Mouse (Mus musculus) cerebellum, adult 8-10 months (tissue): ENCODE measurements around the gene Tom1l2.

Source experiments
- DNase-seq: peaks from one replicate; pipeline ENCODE4 v3.0.0; 2022

Gene Tom1l2

GRCm38 (mm10) chr11:60257696-60258095 is 95.0 kb downstream of the Tom1l2 start:
- no peak for DNase-seq

DNA sequence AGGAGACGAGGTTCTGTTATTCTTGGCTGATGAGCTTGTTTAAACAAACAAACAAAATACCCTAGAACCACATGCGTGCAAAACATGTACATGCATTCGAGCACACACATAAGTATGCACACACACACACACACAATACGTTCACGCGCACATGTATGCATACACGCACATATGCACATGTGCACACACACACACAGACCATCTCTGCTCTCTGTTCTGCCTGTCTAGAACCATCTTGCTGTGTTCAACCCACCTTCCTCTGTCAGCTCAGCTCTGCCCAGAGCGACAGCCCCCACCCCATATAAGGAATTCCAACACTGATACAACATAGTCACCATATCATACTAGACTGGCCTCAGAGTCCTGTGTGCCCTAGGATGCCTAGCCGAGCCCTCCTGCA is 96.0 kb downstream of the Tom1l2 start:
- no peak for DNase-seq

GRCm38 (mm10) chr11:60256176-60256681 is 96.5 kb downstream of the Tom1l2 start:
- DNase-seq, result peak; percentile 90

- no peak for DNase-seq
Measured at GRCm38 (mm10) chr11:60255639-60256038, 97.1 kb downstream of the Tom1l2 start.

- no peak for DNase-seq
Measured at GRCm38 (mm10) chr11:60255181-60255580, 97.5 kb downstream of the Tom1l2 start.

GRCm38 (mm10) chr11:60254308-60254707 is 98.4 kb downstream of the Tom1l2 start:
- no peak for DNase-seq

GRCm38 (mm10) chr11:60253546-60253945 is 99.2 kb downstream of the Tom1l2 start:
- no peak for DNase-seq

GRCm38 (mm10) chr11:60250971-60251643 is 101.6 kb downstream of the Tom1l2 start:
- peak; percentile 60 for DNase-seq

DNA sequence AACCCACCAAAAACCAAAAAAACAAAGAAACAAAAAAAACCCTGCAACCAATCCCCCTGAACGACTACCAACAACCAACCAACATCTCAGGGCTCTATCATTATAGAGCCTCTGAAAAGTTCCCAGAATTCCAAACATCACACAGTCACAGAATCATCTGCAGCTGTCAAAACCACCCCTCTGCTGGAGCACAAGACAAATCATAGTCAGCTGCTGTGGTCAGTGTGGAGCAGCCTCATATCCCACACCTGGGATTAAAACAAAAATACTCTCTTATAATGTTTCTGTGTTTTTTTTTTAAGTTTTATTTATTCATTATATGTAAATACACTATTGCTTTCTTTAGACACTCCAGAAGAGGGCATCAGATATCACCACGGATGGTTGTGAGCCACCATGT is 102.8 kb downstream of the Tom1l2 start:
- no peak for DNase-seq

DNA sequence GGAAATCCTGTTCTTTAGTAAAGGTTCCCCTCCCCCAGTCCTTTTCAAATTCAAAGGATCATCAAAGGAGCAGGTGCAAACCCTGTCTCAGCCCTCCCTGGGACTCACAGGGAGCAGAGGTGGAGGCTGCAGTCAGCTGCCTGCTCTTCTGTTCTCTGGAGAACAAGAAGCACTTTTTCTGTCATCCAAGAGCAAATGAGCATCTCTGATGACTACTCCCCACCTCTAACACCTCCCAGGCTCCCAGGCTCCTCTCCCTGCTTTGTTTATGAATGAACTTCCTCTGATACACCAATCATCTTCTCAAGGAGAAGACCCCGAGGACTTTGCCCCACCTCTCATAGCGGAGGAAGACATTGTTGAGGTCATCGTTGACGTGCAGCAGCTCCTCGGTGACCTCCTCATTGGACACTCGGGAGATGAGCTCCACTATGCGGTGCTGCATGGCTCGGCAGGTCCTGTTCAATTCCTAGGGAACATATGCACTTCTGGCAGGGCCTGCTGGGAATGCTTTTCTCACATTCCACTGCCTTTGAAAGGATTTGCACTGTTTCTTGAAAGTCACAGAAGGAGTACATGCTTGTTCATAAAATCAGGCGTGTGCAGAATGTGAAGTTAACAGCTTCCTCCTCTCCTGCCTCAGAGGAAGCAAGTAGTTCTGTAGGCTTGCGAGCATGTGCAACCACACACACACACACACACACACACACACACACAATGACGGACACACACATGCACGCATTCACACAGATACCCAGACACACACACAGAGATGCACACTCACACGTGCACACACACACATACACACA is 103.9 kb downstream of the Tom1l2 start:
- no peak for DNase-seq

- DNase-seq, result peak; percentile 54
Measured at GRCm38 (mm10) chr11:60247753-60248550, 104.8 kb downstream of the Tom1l2 start.

GRCm38 (mm10) chr11:60246077-60246476 is 106.6 kb downstream of the Tom1l2 start:
- DNase-seq, result no peak

DNA sequence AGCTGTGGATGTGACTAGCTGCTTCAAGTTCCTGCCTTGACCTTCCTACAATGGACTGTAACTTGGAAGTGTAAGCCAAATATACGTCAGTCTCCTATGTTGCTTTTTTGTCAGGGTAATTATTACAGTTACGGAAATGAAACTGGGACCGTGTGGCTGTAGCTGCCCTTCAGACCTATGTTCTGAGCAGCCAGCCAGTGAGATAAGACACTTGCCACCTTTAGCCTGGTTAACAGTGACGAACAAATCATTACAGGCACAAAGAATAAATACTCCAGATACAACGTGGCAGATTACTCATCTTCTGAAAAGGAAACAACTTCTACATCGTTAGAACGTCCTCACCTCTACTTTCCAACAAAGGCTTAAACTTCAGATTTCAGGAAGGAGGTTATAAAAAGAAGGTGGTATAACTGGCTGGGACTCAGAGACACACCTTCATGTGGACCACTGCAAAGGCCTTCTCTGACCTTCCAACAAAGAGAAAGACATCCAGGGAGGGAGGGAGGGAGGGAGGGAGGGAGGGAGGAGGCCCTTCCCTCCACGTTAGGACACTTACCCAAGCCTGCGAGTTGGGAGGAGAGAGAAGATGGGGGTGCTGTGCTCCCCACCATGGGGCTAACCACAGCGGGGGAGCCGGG is 108.1 kb downstream of the Tom1l2 start:
- no peak for DNase-seq

DNA sequence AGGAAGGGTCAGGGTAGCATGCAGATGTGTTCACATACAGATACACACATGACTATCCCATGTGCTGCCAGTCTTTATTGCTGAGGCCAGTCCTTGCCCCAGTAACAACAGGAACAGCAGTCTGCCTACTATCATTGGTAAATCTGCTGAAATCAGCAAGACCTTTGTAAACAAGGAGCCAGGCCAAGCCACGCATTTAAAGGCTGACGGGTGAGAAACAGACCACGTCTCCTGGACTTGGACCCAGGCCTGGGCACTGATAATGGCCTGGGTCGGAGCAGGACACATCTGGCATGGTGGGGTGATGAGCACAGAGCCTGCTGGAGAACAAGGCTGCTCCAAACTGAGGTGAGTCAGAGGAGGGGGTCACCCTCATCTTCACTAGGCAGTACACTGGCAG is 112.2 kb downstream of the Tom1l2 start:
- no peak for DNase-seq

DNA sequence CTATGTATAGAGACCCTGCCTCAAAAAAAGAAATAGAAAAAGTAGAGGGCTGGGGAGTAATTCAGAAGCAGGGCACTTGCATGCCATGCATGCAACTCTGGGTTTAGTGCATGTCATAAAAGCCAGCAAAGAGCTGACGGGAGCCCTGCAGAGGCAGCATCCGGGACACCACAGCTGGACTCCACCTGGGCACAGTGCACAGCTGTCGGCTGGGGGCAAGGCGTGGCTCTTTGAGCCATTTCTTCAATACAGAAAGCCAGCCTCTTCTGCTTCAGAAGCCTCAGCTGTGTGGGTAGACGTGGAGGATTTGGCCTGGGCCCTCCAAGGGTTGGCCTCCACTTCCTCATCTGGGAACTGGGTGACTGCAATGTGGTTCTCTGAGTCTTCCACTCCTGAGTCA is 117.4 kb downstream of the Tom1l2 start:
- no peak for DNase-seq

DNA sequence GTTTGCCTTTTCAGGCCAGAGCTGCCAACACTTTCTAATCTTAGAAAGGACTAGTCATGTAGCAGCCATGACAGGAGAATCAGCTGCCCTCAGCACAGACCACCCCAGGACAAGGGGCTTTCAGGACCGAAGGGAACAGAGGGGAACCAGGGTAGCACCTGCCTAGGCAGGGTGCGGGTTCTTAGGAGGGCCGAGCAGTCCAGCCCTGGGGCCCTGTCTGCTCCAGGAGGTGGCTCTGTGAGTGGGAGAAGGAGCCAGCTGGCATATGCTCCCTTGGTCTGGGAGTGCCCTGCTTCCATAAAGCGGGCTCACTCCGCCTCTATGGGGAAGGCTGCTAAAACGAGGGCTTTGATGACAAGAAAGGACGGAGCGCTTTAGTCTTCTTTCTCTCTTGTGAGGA is 119.5 kb downstream of the Tom1l2 start:
- peak; percentile 70 for DNase-seq

DNA sequence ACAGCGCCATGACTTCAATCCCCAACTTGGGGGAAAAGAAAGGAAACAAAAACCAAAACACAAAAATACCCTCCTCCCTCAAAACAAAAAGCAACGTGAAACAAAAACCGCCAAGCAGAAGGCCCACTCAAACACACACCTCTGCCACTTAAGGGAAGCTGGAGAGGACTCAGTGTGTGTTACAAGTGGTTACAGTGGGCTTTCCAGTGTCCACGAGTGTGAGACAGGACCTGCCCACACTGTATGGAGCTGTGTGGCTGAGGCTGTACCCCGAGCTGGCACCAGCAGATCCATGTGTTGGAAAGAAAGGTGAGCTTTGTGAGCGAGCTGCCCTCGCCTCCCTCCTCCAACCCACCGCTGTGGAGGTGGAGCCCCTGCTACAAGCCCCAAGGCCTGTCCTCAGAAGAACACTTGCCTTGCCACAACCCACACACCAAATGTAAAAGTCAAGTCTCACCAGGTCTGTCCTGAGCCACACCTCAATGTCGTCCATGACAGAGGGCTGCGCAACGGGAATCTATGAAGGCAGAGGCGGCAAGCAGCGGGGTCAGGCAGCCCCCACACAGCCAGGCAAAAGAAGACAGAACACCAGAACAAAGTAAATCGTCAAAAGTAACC is 120.2 kb downstream of the Tom1l2 start:
- no peak for DNase-seq

GRCm38 (mm10) chr11:60231951-60232350 is 120.8 kb downstream of the Tom1l2 start:
- DNase-seq, result no peak

DNA sequence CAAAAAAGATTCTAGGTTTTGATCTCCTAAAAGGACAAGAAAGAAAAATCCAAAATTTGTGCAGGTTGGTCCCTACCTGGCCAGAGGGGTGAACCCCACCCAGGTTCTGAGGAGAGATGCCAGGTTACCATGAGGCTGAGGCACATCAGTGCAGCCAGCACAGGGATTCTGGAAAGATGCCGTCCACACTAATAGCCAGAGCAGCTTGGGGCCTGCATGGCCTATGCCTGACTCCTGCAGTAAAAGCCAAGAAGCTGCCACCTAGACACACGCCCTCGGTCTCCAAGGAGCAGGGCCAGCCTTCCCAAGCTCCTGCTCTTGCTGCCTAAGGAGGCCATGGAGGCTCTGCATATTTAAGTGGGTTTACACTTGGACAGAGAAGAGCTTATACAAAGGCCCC is 121.4 kb downstream of the Tom1l2 start:
- no peak for DNase-seq

DNA sequence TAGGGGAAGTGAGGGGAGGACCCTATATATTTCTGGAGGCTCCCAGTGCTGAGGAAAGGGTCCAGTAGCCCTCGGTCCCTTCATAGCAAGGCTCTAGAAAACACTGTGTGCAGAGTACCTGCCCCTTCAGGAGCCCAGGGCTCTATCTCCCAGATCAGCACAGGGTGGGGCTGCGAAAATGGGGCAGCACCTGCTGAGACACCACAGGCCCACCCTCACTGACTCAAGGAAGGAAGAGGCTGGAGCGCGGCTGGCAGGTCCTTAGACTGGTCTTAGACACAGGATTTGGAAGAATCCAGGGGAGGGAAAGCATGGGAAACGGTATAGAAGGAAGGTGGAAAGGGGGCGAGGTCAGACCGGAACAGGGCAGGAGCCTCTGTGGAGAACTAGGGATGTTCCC is 122.2 kb downstream of the Tom1l2 start:
- DNase-seq, result no peak

GRCm38 (mm10) chr11:60229821-60230220 is 122.9 kb downstream of the Tom1l2 start:
- DNase-seq, result no peak

- no peak for DNase-seq
Measured at GRCm38 (mm10) chr11:60228525-60228924, 124.2 kb downstream of the Tom1l2 start.
